Mouse (Mus musculus) liver, postnatal 0 days (tissue): Measurements from ENCODE around the gene Speer4f2. TPM values are rescaled to one million over a fixed set of nuclear protein-coding genes. Genes with fewer than 3 reads are reported as not detected.

Experiments
- ATAC-seq: fragments of 200-750 bp; cut with Nextera tagmentation; 2 replicates; pipeline ENCODE4 v1.8.0; 2017; ENCODE audit warnings: mild to moderate bottlenecking, moderate library complexity
- DNase-seq: peaks from one replicate; pipeline ENCODE4 v3.0.0-alpha.2; 2016
- H3K27ac ChIP-seq: fragments of 300-500 bp; sonication (generic); 2 replicates; pipeline ENCODE4 v1.5.1; 2014; ENCODE audit warnings: antibody characterized with exemption, moderate library complexity, mild to moderate bottlenecking, low read depth
- H3K27me3 ChIP-seq: fragments of 300-500 bp; sonication (generic); 2 replicates; pipeline ENCODE4 v1.6.1; 2014; ENCODE audit warnings: low read length, control low read depth, mixed read lengths; ENCODE audit not compliant: insufficient read depth
- H3K36me3 ChIP-seq: fragments of 300-500 bp; sonication (generic); replicated peaks from 2 replicates; pipeline ENCODE4 v1.6.1; 2014; ENCODE audit warnings: mild to moderate bottlenecking, control low read depth, low read length, moderate library complexity, mixed read lengths; ENCODE audit not compliant: insufficient read depth
- H3K4me1 ChIP-seq: fragments of 300-500 bp; sonication (generic); 2 replicates; pipeline ENCODE4 v1.6.1; 2014; ENCODE audit warnings: antibody characterized with exemption, mild to moderate bottlenecking, control low read depth; ENCODE audit not compliant: insufficient read depth
- H3K4me2 ChIP-seq: fragments of 300-500 bp; sonication (generic); 2 replicates; pipeline ENCODE4 v1.6.1; 2014; ENCODE audit warnings: low read depth, mild to moderate bottlenecking, low read length, moderate library complexity, mixed read lengths
- H3K4me3 ChIP-seq: fragments of 300-500 bp; sonication (generic); 2 replicates; pipeline ENCODE4 v1.5.1; 2014; ENCODE audit warnings: low read depth, low read length
- H3K9ac ChIP-seq: fragments of 300-500 bp; sonication (generic); replicated peaks from 2 replicates; pipeline ENCODE4 v1.6.1; 2014; ENCODE audit warnings: mild to moderate bottlenecking, moderate library complexity
- H3K9me3 ChIP-seq: fragments of 300-500 bp; sonication (generic); 2 replicates; pipeline ENCODE4 v1.6.1; 2016; ENCODE audit warnings: mild to moderate bottlenecking, control low read depth, low read length, mixed read lengths
- CTCF ChIP-seq: sonication (generic); IDR thresholded peaks from 2 replicates; pipeline ENCODE4 v1.5.1; 2016; ENCODE audit warnings: antibody characterized with exemption, low read depth
- EP300 ChIP-seq: IDR thresholded peaks from 2 replicates; pipeline ENCODE4 v1.6.1; 2016; ENCODE audit warnings: antibody characterized with exemption, low read depth, mild to moderate bottlenecking
- WGBS: fragments of 180-500 bp; shearing (Covaris S2); extraction: QIAGEN DNeasy Blood & Tissue Kit; methylation state at CpG from one replicate; pipeline ENCODE4 v1.1.7; 2014; ENCODE audit not compliant: insufficient replicate concordance; 5-methylcytosine and 5-hydroxymethylcytosine counted together
- polyA plus RNA-seq: library from polyadenylated mRNA; unstranded; fragments of >200 nt; fragmentation: Nextera tagmentation; extraction: Ambion mirVana; gene quantifications from 2 replicates; pipeline ENCODE4 v1.2.1, GENCODE M21; 2015

Gene Speer4f2
- polyA plus RNA-seq, 1 experiment from 2014 or later = not detected

GRCm38 (mm10) chr5:17417201-17417600 lies 44.2 kb downstream of the Speer4f2 start:
- TF ChIP-seq CTCF = no peak
- TF ChIP-seq EP300 = no peak
- Histone ChIP-seq H3K4me2 (no peak overlapping the region), H3K27me3 (no peaks in the 10 kb centered on the region), H3K4me3 (no peak overlapping the region), H3K27ac (no peak overlapping the region), H3K9me3 (no peaks in the 10 kb centered on the region), H3K36me3 (no peaks in the 10 kb centered on the region), H3K9ac (no peak overlapping the region), H3K4me1 (0 out of 2 replicates have a peak, but pooled peaks cover 3% of the 10 kb centered on the region)
- ATAC-seq (no peak), DNase-seq (no peak)
- WGBS = 72% methylated on average over 2 of the region's 2 CpGs

DNA sequence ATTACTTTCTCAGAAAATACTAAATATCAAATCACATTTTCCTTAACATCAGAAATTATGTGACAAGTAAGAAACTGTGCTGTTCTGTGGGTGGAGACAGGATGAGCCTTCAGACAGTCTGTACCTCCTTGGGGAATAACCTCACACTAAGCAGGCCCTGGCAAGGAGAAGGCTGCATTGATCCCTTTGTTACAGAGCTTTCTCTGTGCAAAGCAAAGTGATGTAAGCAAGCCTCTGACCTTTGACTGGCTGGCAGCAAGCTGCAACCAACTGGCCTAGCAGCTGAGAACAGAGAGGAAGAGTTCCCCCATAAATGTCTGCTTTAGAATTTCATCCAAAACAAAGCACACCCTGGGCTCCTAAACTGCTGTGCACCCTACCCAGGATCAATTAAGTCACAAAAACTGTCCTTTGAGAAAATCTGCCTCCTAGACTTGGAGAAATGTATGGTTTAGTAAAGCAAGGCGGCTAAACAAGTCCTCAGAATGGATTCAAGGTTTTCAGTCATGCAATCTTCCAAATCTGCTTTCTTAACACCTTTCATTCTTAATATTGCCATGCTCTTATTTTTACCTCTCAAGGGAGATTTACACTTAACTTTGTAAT lies 46.3 kb downstream of the Speer4f2 start:
- Histone ChIP-seq H3K9ac (no peak overlapping the region), H3K4me3 (no peak overlapping the region), H3K9me3 (no peaks in the 10 kb centered on the region), H3K36me3 (no peaks in the 10 kb centered on the region), H3K4me1 (0 out of 2 replicates have a peak, but pooled peaks cover 3% of the 10 kb centered on the region), H3K4me2 (no peak overlapping the region), H3K27ac (no peak overlapping the region), H3K27me3 (no peaks in the 10 kb centered on the region)
- peak; percentile 24 for DNase-seq
- ATAC-seq = peak; percentile 40; the same call in 1 of the 2 replicates
- WGBS = 84% methylated on average over 1 of the region's 1 CpGs
- TF ChIP-seq CTCF (no peak), EP300 (no peak)

GRCm38 (mm10) chr5:17419921-17420320 lies 46.9 kb downstream of the Speer4f2 start:
- DNase-seq (no peak), ATAC-seq (no peak)
- no peak for TF ChIP-seq CTCF
- TF ChIP-seq EP300 = no peak
- no peak overlapping the region for H3K27ac ChIP-seq
- no peak overlapping the region for H3K9ac ChIP-seq
- no peaks in the 10 kb centered on the region for H3K9me3 ChIP-seq
- H3K27me3 ChIP-seq = no peaks in the 10 kb centered on the region
- no peak overlapping the region for H3K4me2 ChIP-seq
- no peak overlapping the region for H3K4me3 ChIP-seq
- H3K36me3 ChIP-seq = no peaks in the 10 kb centered on the region
- 0 out of 2 replicates have a peak, but pooled peaks cover 3% of the 10 kb centered on the region for H3K4me1 ChIP-seq

DNA sequence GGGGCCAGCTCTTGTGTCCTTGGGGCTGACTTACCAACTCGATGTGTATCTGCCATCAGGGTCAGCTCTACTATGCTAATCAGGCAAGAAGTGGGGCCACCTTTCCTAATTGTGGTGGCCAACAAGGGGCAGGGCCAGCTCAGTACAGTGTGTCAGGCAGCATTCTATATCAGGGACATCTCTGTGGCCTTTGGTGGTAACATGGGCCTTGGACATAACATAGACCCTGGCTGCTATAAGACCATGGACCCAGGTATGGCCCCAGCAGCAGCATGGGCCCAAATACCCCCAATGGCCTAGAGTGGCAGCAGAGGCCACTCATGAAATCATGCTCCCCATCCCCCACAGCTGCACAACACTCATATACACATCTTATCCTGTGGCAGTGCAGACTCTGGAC lies 49.2 kb downstream of the Speer4f2 start:
- H3K4me3 ChIP-seq = no peak overlapping the region
- no peak for DNase-seq
- no peak overlapping the region for H3K4me2 ChIP-seq
- no peaks in the 10 kb centered on the region for H3K9me3 ChIP-seq
- 0 out of 2 replicates have a peak, but pooled peaks cover 3% of the 10 kb centered on the region for H3K4me1 ChIP-seq
- WGBS = 74% methylated on average over 1 of the region's 1 CpGs
- no peak for TF ChIP-seq EP300
- no peak for TF ChIP-seq CTCF
- no peaks in the 10 kb centered on the region for H3K27me3 ChIP-seq
- H3K27ac ChIP-seq = no peak overlapping the region
- no peak for ATAC-seq
- H3K36me3 ChIP-seq = no peaks in the 10 kb centered on the region
- no peak overlapping the region for H3K9ac ChIP-seq

GRCm38 (mm10) chr5:17426930-17427329 lies 54.0 kb downstream of the Speer4f2 start:
- Histone ChIP-seq H3K4me1 (no peaks in the 10 kb centered on the region), H3K9me3 (no peaks in the 10 kb centered on the region), H3K9ac (no peak overlapping the region), H3K36me3 (no peaks in the 10 kb centered on the region), H3K27ac (no peak overlapping the region), H3K27me3 (no peaks in the 10 kb centered on the region), H3K4me2 (no peak overlapping the region), H3K4me3 (no peak overlapping the region)
- 68% methylated on average over 1 of the region's 1 CpGs for WGBS
- TF ChIP-seq CTCF (no peak), EP300 (no peak)
- DNase-seq (no peak), ATAC-seq (no peak)

Other genes starting within 250 kb of the Speer4f2 start
- gene Speer4f1, start 102.9 kb downstream of the Speer4f2 start, polyA plus RNA-seq = not detected in 2 replicates
- 0.53 and 0.84 TPM in 2 replicates for gene Sema3c, start 201.1 kb downstream of the Speer4f2 start, polyA plus RNA-seq